Mouse (Mus musculus): ENCODE measurements around the gene Phc2.

GRCm38 (mm10) chr4:128753571-128753970 lies 99.1 kb downstream of the Phc2 start:
- no peak for TF ChIP-seq POLR2A (IDR thresholded peaks at IDR 0.05; ENCODE audit: insufficient read length, low read depth)
- TF ChIP-seq MAX (IDR thresholded peaks at IDR 0.05; ENCODE audit: low read depth): no peak
- TF ChIP-seq TCF12 (IDR thresholded peaks at IDR 0.05; ENCODE audit: insufficient read depth, poor library complexity, severe bottlenecking): no peak
- TF ChIP-seq MYOG (IDR thresholded peaks at IDR 0.05; ENCODE audit: control insufficient read depth in 1 of 3, insufficient read depth in 1 of 3, insufficient read length in 2 of 3, low read depth in 2 of 3): no peak
- no peak for TF ChIP-seq E2F4 (IDR thresholded peaks at IDR 0.05; ENCODE audit: insufficient read depth)
- no peak for TF ChIP-seq CEBPB (IDR thresholded peaks at IDR 0.05; ENCODE audit: insufficient read depth, poor library complexity, severe bottlenecking)
- no peak for TF ChIP-seq TCF3 (IDR thresholded peaks at IDR 0.05; ENCODE audit: insufficient read length, low read depth)
- TF ChIP-seq SRF (IDR thresholded peaks at IDR 0.05; ENCODE audit: control insufficient read depth, insufficient read length, low read depth): no peak
- no peak for TF ChIP-seq MYOD1 (IDR thresholded peaks at IDR 0.05; ENCODE audit: control insufficient read depth in 1 of 3, insufficient read length in 2 of 3, low read depth in 2 of 3)
- no peak for TF ChIP-seq USF1 (IDR thresholded peaks at IDR 0.05; ENCODE audit: low read depth)

All from myocyte (in vitro differentiated cells).